Mouse (Mus musculus) thymus, postnatal 14 days (tissue): ENCODE results near the gene Tnfrsf26.

Experiments used
- DNase-seq: peaks from one replicate; pipeline ENCODE4 v3.0.0; 2021

Gene Tnfrsf26

GRCm38 (mm10) chr7:143599428-143600230, 28.9 kb downstream of the Tnfrsf26 start, which contains the start of gene Cars:
Gene Cars (minus strand): TSS chr7:143600090.
- peak; percentile 97 for DNase-seq

- DNase-seq = no peak
Measured at GRCm38 (mm10) chr7:143594865-143595264, 33.7 kb downstream of the Tnfrsf26 start.

GRCm38 (mm10) chr7:143592255-143592654, 36.3 kb downstream of the Tnfrsf26 start:
- no peak for DNase-seq

GRCm38 (mm10) chr7:143588006-143588405, 40.5 kb downstream of the Tnfrsf26 start:
- no peak for DNase-seq

- DNase-seq = no peak
Measured at GRCm38 (mm10) chr7:143587586-143587985, 40.9 kb downstream of the Tnfrsf26 start.

- DNase-seq = peak; percentile 80
Measured at GRCm38 (mm10) chr7:143583956-143584355, 44.6 kb downstream of the Tnfrsf26 start.

GRCm38 (mm10) chr7:143583025-143583424, 45.5 kb downstream of the Tnfrsf26 start:
- no peak for DNase-seq

- DNase-seq = no peak
Measured at GRCm38 (mm10) chr7:143575751-143576150, 52.8 kb downstream of the Tnfrsf26 start.

- DNase-seq = no peak
Measured at GRCm38 (mm10) chr7:143565648-143566039, 62.9 kb downstream of the Tnfrsf26 start.

- DNase-seq = no peak
Measured at GRCm38 (mm10) chr7:143565015-143565647, 63.4 kb downstream of the Tnfrsf26 start.

- DNase-seq = no peak
Measured at GRCm38 (mm10) chr7:143563787-143564186, 64.7 kb downstream of the Tnfrsf26 start.
